13 mouse cellular contexts compared by ENCODE assay signal in the genomic region with DNA sequence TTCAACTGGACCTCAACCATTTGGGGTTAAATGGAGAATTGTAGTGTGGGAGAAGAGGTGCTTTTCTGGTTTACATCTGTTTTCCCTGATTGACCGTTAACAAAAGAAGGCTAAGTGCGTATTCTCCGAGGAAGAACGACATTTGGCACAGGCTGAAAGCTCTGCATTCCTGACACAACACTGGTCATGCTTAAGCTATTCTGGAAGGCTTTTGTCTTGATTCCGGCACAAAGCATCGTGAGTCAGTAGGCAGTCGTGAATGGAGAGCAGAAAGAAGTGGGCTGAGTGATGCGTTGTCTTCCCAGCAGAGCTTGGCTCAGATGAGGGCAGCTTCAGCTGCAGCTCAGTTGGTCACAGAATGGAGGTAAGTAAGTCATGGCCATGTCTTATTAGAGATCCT.
DNase-seq lines count a peak whose midpoint lies in the region; TF ChIP-seq lines count a peak whose summit lies in the region.
"Had no signal": no experiment of that assay in that cellular context is flagged by ENCODE, and none has a peak within 500 bp of the region (broad histone marks: within the 10 kb centered on the region; RNA-seq: fewer than 3 reads in every experiment).

No protein-coding gene starts in this region.

- no peak overlapping the region for H3K4me3 ChIP-seq in embryonic fibroblast, embryonic 13.5 days (ENCODE audit: insufficient read depth, low read length)
- H3K4me3 ChIP-seq: embryonic facial prominence, embryonic 15.5 days; limb, embryonic 13.5 days; neural tube, embryonic 15.5 days had no signal

- TF ChIP-seq CTCF in embryonic fibroblast, embryonic 13.5 days (IDR thresholded peaks at IDR 0.05; ENCODE audit: borderline replicate concordance, insufficient read depth, low read length) = no peak

- intact Hi-C loops in left cerebral cortex, postnatal 4 days (cut with DNase I) = no loop called here
- intact Hi-C loops in heart, postnatal 36 days (cut with DNase I) = no loop called here

- 0 out of 2 replicates have a peak, but pooled peaks cover 2% of the 10 kb centered on the region for H3K4me1 ChIP-seq in embryonic fibroblast, embryonic 13.5 days (ENCODE audit: control insufficient read depth, insufficient read depth, low read length)
- H3K4me1 ChIP-seq: embryonic facial prominence, embryonic 15.5 days; limb, embryonic 13.5 days; neural tube, embryonic 15.5 days had no signal

- H3K27ac ChIP-seq in embryonic fibroblast, embryonic 13.5 days (ENCODE audit: insufficient read depth, low read length) = peak overlapping the region; percentile 51
- H3K27ac ChIP-seq: embryonic facial prominence, embryonic 15.5 days; kidney, postnatal 0 days; limb, embryonic 13.5 days; neural tube, embryonic 15.5 days had no signal

- DNase-seq in left cerebral cortex, adult 18-20 months (ENCODE audit: low spot score in 2 of 2) = peak; percentile 6 to 15
- DNase-seq in left cerebral cortex, postnatal 4 days = no peak
- DNase-seq in brain, adult 2 months (ENCODE audit: low read depth, low spot score) = peak; percentile 65
- DNase-seq in right cerebral cortex, adult 2 months (ENCODE audit: low spot score in 2 of 2) = peak; percentile 33 to 46
- DNase-seq in heart, adult 11 months = no peak
- no peak for DNase-seq in heart, postnatal 36 days
- DNase-seq: cerebellum, adult 8-10 months; heart, adult 18-20 months had no signal

- no peak for TF ChIP-seq POLR2A in embryonic fibroblast, embryonic 13.5 days (IDR thresholded peaks at IDR 0.05; ENCODE audit: low read depth, low read length)

Comparison
In these comparisons a context has a peak if more than half of its experiments do, and no peak if none do; other contexts are left out.
1. DNase-seq: peak in left cerebral cortex, adult 18-20 months (2 of 2), brain, adult 2 months (single experiment) and right cerebral cortex, adult 2 months (2 of 2); none in left cerebral cortex, postnatal 4 days (single experiment), heart, adult 11 months (single experiment) and heart, postnatal 36 days (0 of 2).